Mouse (Mus musculus) liver, postnatal 0 days (tissue): ENCODE measurements around the gene AI854703. TPM values are rescaled to one million over a fixed set of nuclear protein-coding genes. Genes with fewer than 3 reads are reported as not detected.

Experiments
- ATAC-seq: fragments of 200-750 bp; cut with Nextera tagmentation; 2 replicates; pipeline ENCODE4 v1.8.0; 2017; ENCODE audit warnings: mild to moderate bottlenecking, moderate library complexity
- DNase-seq: peaks from one replicate; pipeline ENCODE4 v3.0.0-alpha.2; 2016
- H3K27ac ChIP-seq: fragments of 300-500 bp; sonication (generic); 2 replicates; pipeline ENCODE4 v1.5.1; 2014; ENCODE audit warnings: antibody characterized with exemption, moderate library complexity, mild to moderate bottlenecking, low read depth
- H3K27me3 ChIP-seq: fragments of 300-500 bp; sonication (generic); 2 replicates; pipeline ENCODE4 v1.6.1; 2014; ENCODE audit warnings: low read length, control low read depth, mixed read lengths; ENCODE audit not compliant: insufficient read depth
- H3K36me3 ChIP-seq: fragments of 300-500 bp; sonication (generic); replicated peaks from 2 replicates; pipeline ENCODE4 v1.6.1; 2014; ENCODE audit warnings: mild to moderate bottlenecking, control low read depth, low read length, moderate library complexity, mixed read lengths; ENCODE audit not compliant: insufficient read depth
- H3K4me1 ChIP-seq: fragments of 300-500 bp; sonication (generic); 2 replicates; pipeline ENCODE4 v1.6.1; 2014; ENCODE audit warnings: antibody characterized with exemption, mild to moderate bottlenecking, control low read depth; ENCODE audit not compliant: insufficient read depth
- H3K4me2 ChIP-seq: fragments of 300-500 bp; sonication (generic); 2 replicates; pipeline ENCODE4 v1.6.1; 2014; ENCODE audit warnings: low read depth, mild to moderate bottlenecking, low read length, moderate library complexity, mixed read lengths
- H3K4me3 ChIP-seq: fragments of 300-500 bp; sonication (generic); 2 replicates; pipeline ENCODE4 v1.5.1; 2014; ENCODE audit warnings: low read depth, low read length
- H3K9ac ChIP-seq: fragments of 300-500 bp; sonication (generic); replicated peaks from 2 replicates; pipeline ENCODE4 v1.6.1; 2014; ENCODE audit warnings: mild to moderate bottlenecking, moderate library complexity
- H3K9me3 ChIP-seq: fragments of 300-500 bp; sonication (generic); 2 replicates; pipeline ENCODE4 v1.6.1; 2016; ENCODE audit warnings: mild to moderate bottlenecking, control low read depth, low read length, mixed read lengths
- CTCF ChIP-seq: sonication (generic); IDR thresholded peaks from 2 replicates; pipeline ENCODE4 v1.5.1; 2016; ENCODE audit warnings: antibody characterized with exemption, low read depth
- EP300 ChIP-seq: IDR thresholded peaks from 2 replicates; pipeline ENCODE4 v1.6.1; 2016; ENCODE audit warnings: antibody characterized with exemption, low read depth, mild to moderate bottlenecking
- WGBS: fragments of 180-500 bp; shearing (Covaris S2); extraction: QIAGEN DNeasy Blood & Tissue Kit; methylation state at CpG from one replicate; pipeline ENCODE4 v1.1.7; 2014; ENCODE audit not compliant: insufficient replicate concordance; 5-methylcytosine and 5-hydroxymethylcytosine counted together
- polyA plus RNA-seq: library from polyadenylated mRNA; unstranded; fragments of >200 nt; fragmentation: Nextera tagmentation; extraction: Ambion mirVana; gene quantifications from 2 replicates; pipeline ENCODE4 v1.2.1, GENCODE M21; 2015

AI854703 gene
- polyA plus RNA-seq, 1 experiment from 2014 or later = 0.16 TPM

DNA sequence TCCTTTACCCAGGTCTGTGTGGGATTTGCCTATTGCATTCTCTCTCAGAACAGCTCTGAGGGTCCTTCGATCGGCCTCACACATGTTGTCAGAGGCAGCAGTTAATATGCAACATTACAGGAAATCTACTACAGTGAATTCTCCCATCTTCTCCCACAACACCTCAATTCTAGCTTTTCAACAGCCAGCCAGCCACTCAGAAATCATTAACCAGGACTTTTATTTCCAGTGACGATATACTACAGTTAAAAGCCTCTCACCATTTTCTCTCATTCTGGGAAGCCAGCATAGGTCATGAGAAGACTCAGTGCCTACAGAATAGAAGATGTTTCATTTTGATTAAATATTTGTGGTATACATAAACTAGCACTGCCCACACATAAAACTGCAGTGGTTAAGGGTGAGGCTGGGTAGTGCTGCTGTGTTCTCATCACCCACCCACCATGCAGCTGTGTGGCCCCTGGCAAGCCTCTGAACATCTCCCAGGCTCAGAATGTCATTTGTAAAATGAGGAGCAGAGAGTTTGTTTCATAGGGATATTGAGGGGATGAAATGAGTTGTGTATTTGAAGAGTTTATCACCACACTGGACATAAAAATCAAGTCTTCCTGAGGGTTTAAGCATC lies 35.2 kb upstream of the AI854703 start:
- Histone ChIP-seq H3K36me3 (peaks cover 3% of the 10 kb centered on the region; the same call in 1 of the 2 replicates), H3K4me3 (no peak overlapping the region), H3K4me2 (0 out of 2 replicates have a peak overlapping the region, but pooled peaks have one; percentile 24), H3K27me3 (no peaks in the 10 kb centered on the region), H3K9ac (no peak overlapping the region), H3K9me3 (0 out of 2 replicates have a peak, but pooled peaks cover under 1% of the 10 kb centered on the region), H3K4me1 (peaks cover 17% of the 10 kb centered on the region), H3K27ac (peak overlapping the region; percentile 80)
- TF ChIP-seq CTCF = no peak
- no peak for TF ChIP-seq EP300
- no peak for DNase-seq
- 60% methylated on average over 3 of the region's 3 CpGs for whole genome bisulfite sequencing
- no peak for ATAC-seq

DNA sequence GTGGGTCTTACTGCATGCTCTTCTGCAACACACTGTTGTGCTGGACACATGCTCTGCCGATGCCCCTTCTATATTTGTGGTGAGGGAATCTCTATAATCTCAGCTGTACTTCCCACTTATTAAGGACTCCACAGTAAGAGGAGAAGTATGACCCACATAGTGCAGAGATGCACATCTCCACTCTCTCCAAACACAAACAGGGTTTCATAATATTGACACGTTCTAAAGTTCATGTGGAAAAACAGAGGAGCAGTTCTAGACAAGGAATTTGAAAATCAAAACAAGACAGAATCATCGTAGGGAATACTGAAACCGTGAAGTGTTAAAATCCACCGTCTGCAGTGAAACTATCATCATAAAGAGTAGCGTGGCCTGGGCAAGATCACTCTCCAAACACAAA lies 34.7 kb upstream of the AI854703 start:
- WGBS = 51% methylated on average over 6 of the region's 6 CpGs
- no peaks in the 10 kb centered on the region for H3K27me3 ChIP-seq
- H3K9me3 ChIP-seq = no peaks in the 10 kb centered on the region
- no peak overlapping the region for H3K4me3 ChIP-seq
- peaks cover 8% of the 10 kb centered on the region for H3K36me3 ChIP-seq
- no peak overlapping the region for H3K9ac ChIP-seq
- TF ChIP-seq CTCF = no peak
- TF ChIP-seq EP300 = no peak
- H3K4me2 ChIP-seq = 0 out of 2 replicates have a peak overlapping the region, but pooled peaks have one; percentile 24
- peaks cover 17% of the 10 kb centered on the region for H3K4me1 ChIP-seq
- H3K27ac ChIP-seq = peak overlapping the region; percentile 80
- DNase-seq (no peak), ATAC-seq (no peak)

DNA sequence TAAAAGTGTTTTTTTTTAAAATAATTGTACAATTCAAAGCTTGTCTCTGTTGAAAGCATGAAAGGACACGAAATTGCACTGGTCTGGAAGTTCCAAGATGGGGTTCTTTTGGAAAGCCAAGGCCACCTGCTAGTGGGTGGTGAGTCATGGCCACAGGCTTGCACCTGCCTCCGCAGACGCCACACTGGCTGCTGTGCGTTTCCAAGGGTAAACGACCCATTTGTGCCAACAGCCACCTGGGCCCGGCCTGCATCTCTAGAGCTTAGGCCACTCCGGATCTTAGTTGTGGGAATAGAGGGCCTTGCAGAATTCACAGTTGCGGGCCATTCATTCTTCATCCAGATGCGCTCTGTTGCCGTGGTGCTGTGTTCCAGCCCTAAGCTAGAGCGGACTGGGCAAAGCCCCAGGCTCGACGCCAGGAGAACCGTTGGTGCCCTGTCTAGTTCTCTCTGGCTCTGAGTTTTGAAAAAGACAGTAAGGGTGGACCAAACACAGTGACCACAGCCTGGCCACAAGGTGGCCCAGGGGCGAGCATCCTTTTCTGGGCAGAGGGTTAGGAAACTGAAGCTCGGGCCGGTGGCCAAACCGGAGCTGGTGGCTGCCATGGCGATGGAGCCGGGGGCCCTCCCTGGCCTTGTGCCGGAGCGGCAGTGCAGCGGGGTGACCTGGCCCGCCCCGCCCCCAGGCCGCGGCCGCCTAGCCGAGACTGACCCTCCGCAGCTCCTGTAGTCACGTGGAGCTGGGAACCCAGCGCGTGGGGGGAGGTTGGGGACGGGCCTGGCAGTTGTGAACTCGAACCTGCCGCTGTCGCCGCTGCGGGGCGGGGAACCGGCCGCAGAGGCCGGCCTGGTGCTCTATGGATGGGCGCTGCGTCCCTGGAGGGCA lies 33.2 kb upstream of the AI854703 start, which contains the start of the genes Repin1 and Gm44965:
Gene Repin1, plus strand, starts transcription at position 726 of the 885 bp plus-strand sequence.
Gene Gm44965, plus strand, starts transcription at position 784 of the 885 bp plus-strand sequence.
- H3K27ac ChIP-seq = peak within 1 kb of the TSS; percentile 96
- no peaks in the 10 kb centered on the region for H3K27me3 ChIP-seq
- H3K36me3 ChIP-seq = peaks cover 20% of the 10 kb centered on the region
- H3K4me2 ChIP-seq = peak within 1 kb of the TSS; percentile 85
- peak; percentile 90 for ATAC-seq
- H3K9me3 ChIP-seq = no peaks in the 10 kb centered on the region
- H3K4me1 ChIP-seq = peaks cover 17% of the 10 kb centered on the region
- 9% methylated on average over 45 of the region's 45 CpGs for WGBS
- peak within 1 kb of the TSS; percentile 71 for H3K4me3 ChIP-seq
- TF ChIP-seq CTCF = peak; percentile 52
- no peak for TF ChIP-seq EP300
- peak within 1 kb of the TSS; percentile 81 for H3K9ac ChIP-seq
- peak; percentile 91 for DNase-seq

DNA sequence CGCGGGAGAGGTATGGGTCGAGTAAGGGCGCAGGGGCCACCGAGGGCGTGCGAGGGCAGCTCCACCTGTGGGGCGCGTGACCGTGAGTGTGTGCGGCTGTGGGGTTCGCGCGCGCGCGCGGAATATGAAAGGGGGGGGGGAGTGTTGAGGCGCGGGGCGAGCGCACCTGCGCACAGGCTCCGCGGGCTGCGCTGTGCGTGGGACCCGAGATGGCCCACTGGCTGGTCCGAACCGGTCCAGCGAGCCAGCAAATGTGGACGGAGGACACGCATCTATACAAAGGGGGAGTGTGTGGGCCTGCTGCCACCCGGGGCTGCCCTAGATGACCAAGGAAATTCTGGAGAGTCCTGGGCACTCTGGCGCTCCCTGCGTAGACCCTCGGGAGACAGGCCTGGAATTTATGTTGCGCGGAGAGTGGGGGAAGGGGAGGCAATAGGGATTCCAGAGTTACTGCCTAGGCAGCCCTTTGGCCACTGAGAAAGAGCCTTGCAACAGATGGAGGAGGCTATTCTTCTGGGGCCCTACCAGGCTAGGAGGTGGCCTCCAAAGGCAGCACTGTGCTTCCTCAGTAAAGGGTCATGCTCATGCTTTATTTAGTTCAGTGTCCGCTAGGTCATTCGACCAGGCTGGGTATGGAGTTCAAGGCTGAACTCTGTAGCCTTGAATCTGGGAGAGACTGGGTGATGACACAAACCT lies 32.4 kb upstream of the AI854703 start:
- Histone ChIP-seq H3K36me3 (peaks cover 24% of the 10 kb centered on the region), H3K9ac (peak overlapping the region; percentile 81), H3K4me2 (peak overlapping the region; percentile 85), H3K9me3 (no peaks in the 10 kb centered on the region), H3K27me3 (no peaks in the 10 kb centered on the region), H3K4me1 (peaks cover 14% of the 10 kb centered on the region), H3K27ac (peak overlapping the region; percentile 96), H3K4me3 (peak overlapping the region; percentile 71)
- under 1% methylated on average over 32 of the region's 41 CpGs for WGBS
- TF ChIP-seq EP300 (no peak), CTCF (no peak)
- ATAC-seq (peak; percentile 54), DNase-seq (no peak)

DNA sequence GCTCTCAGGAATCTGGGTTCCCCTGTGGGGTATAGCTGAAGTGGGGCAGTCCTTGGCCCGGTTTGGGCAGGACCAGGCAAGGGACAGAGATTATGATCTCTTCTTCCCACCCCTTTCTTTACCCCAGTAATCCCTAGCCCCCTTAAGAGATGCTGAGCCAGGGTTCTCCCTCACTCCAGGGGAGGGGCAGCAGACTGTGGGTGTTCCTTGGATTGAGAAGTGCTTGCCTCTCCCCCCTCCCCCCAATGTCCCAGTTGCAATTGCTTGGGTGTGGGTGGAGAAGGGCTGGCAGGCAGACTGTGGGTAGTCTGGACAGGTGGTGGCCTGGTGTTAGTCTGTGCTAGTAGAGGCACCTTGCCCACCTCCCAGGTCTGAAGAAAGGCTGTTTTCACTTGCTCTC lies 31.3 kb upstream of the AI854703 start:
- no peaks in the 10 kb centered on the region for H3K27me3 ChIP-seq
- peaks cover 26% of the 10 kb centered on the region for H3K36me3 ChIP-seq
- H3K9me3 ChIP-seq = no peaks in the 10 kb centered on the region
- ATAC-seq (no peak), DNase-seq (no peak)
- peak overlapping the region; percentile 96 for H3K27ac ChIP-seq
- H3K4me1 ChIP-seq = peaks cover 6% of the 10 kb centered on the region
- peak overlapping the region; percentile 71 for H3K4me3 ChIP-seq
- H3K9ac ChIP-seq = peak overlapping the region; percentile 81
- peak overlapping the region; percentile 85 for H3K4me2 ChIP-seq
- TF ChIP-seq EP300 (no peak), CTCF (no peak)
- WGBS = 27% methylated on average over 1 of the region's 1 CpGs
